Mouse (Mus musculus): Measurements from ENCODE around the gene Cecr2.
"Not testable (repeated sequence)": the region's sequence is repeated elsewhere in the genome, so short reads cannot be mapped to it uniquely, and the experiment has no call there.

Cecr2 gene

GRCm38 (mm10) chr6:120665816-120666760, at the start of gene Cecr2:
TSS of gene Cecr2 (plus strand) at chr6:120666369.
- peak; percentile 47 to 69 for DNase-seq (ENCODE audit: low spot score in 2 of 2)

- no peak for DNase-seq (ENCODE audit: low spot score in 2 of 2)
These were observed 48.6 kb upstream of the Cecr2 start for GRCm38 (mm10) chr6:120617586-120617985.

- DNase-seq (ENCODE audit: low spot score in 2 of 2), result no peak
These were observed 47.4 kb upstream of the Cecr2 start for GRCm38 (mm10) chr6:120618518-120619402.

GRCm38 (mm10) chr6:120620193-120620592, 46.0 kb upstream of the Cecr2 start:
- DNase-seq (ENCODE audit: low spot score in 2 of 2), result no peak

GRCm38 (mm10) chr6:120625081-120625480, 41.1 kb upstream of the Cecr2 start:
- no peak for DNase-seq (ENCODE audit: low spot score in 2 of 2)

- no peak for DNase-seq (ENCODE audit: low spot score in 2 of 2)
These were observed 39.1 kb upstream of the Cecr2 start for GRCm38 (mm10) chr6:120627096-120627495.

GRCm38 (mm10) chr6:120628963-120629362, 37.2 kb upstream of the Cecr2 start:
- no peak for DNase-seq (ENCODE audit: low spot score in 2 of 2)

- no peak for DNase-seq (ENCODE audit: low spot score in 2 of 2)
These were observed 30.7 kb upstream of the Cecr2 start for GRCm38 (mm10) chr6:120635391-120636028.

GRCm38 (mm10) chr6:120639547-120639946, 26.6 kb upstream of the Cecr2 start:
- DNase-seq (ENCODE audit: low spot score in 2 of 2), result no peak

- DNase-seq (ENCODE audit: low spot score in 2 of 2), result no peak
These were observed 24.2 kb upstream of the Cecr2 start for GRCm38 (mm10) chr6:120641866-120642378.

GRCm38 (mm10) chr6:120643776-120644175, 22.4 kb upstream of the Cecr2 start:
- no peak for DNase-seq (ENCODE audit: low spot score in 2 of 2)

GRCm38 (mm10) chr6:120644346-120645299, 21.5 kb upstream of the Cecr2 start:
- no peak for DNase-seq (ENCODE audit: low spot score in 2 of 2)

- DNase-seq (ENCODE audit: low spot score in 2 of 2), result not testable (repeated sequence)
These were observed 18.7 kb upstream of the Cecr2 start for GRCm38 (mm10) chr6:120647246-120648028.

GRCm38 (mm10) chr6:120648205-120648604, 18.0 kb upstream of the Cecr2 start:
- no peak for DNase-seq (ENCODE audit: low spot score in 2 of 2)

- no peak for DNase-seq (ENCODE audit: low spot score in 2 of 2)
These were observed 13.5 kb upstream of the Cecr2 start for GRCm38 (mm10) chr6:120652666-120653065.

GRCm38 (mm10) chr6:120655702-120656101, 10.5 kb upstream of the Cecr2 start:
- DNase-seq (ENCODE audit: low spot score in 2 of 2), result no peak

- no peak for DNase-seq (ENCODE audit: low spot score in 2 of 2)
These were observed 7.3 kb upstream of the Cecr2 start for GRCm38 (mm10) chr6:120658848-120659247.

- DNase-seq (ENCODE audit: low spot score in 2 of 2), result peak; percentile 36 to 49
These were observed 754 bp upstream of the Cecr2 start for GRCm38 (mm10) chr6:120665415-120665815.

GRCm38 (mm10) chr6:120666761-120667421, 722 bp downstream of the Cecr2 start:
- DNase-seq (ENCODE audit: low spot score in 2 of 2), result peak; percentile 7 to 41
